Mouse (Mus musculus) myocyte (in vitro differentiated cells): Measurements from ENCODE around the gene Vegfb. TPM values are rescaled to one million over a fixed set of nuclear protein-coding genes. Genes with fewer than 3 reads are reported as not detected.

Source experiments
- H3K27me3 ChIP-seq: one replicate; pipeline ENCODE4 v1.6.1; 2011; ENCODE audit not compliant: control insufficient read depth, insufficient read depth, insufficient read length
- H3K36me3 ChIP-seq: one replicate; pipeline ENCODE4 v1.6.1; 2011; ENCODE audit not compliant: control insufficient read depth, insufficient read depth
- H3K4me2 ChIP-seq: one replicate; pipeline ENCODE4 v1.6.1; 2011; ENCODE audit warnings: low read depth, control low read depth
- H3K4me3 ChIP-seq: one replicate; pipeline ENCODE4 v1.5.1; 2011; ENCODE audit warnings: mild to moderate bottlenecking, control low read depth, moderate library complexity
- H3K79me2 ChIP-seq: one replicate; pipeline ENCODE4 v1.6.1; 2011; ENCODE audit not compliant: control insufficient read depth, insufficient read depth
- H3ac ChIP-seq: one replicate; pipeline ENCODE4 v1.6.1; 2011; ENCODE audit not compliant: control insufficient read depth, insufficient read length
- CEBPB ChIP-seq: IDR thresholded peaks from 2 replicates; pipeline ENCODE4 v1.6.1; 2011; ENCODE audit warnings: mild to moderate bottlenecking, moderate library complexity; ENCODE audit not compliant: poor library complexity, insufficient read depth, severe bottlenecking
- E2F4 ChIP-seq: IDR thresholded peaks from one replicate; pipeline ENCODE4 v1.6.1; 2011; ENCODE audit warnings: mild to moderate bottlenecking, control low read depth, moderate library complexity; ENCODE audit not compliant: insufficient read depth
- MAX ChIP-seq: IDR thresholded peaks from one replicate; pipeline ENCODE4 v1.6.1; 2011; ENCODE audit warnings: low read depth, mild to moderate bottlenecking, control low read depth
- MYOD1 ChIP-seq, 3 experiments: IDR thresholded peaks; one replicate each; pipeline ENCODE4 v1.6.1; 2011; ENCODE audit warnings: control low read depth in 2 of 3, low read depth in 2 of 3, mild to moderate bottlenecking in 2 of 3, moderate library complexity in 1 of 3; ENCODE audit not compliant: insufficient read length in 2 of 3, control insufficient read depth in 1 of 3
- MYOG ChIP-seq, 3 experiments: IDR thresholded peaks; one replicate each; pipeline ENCODE4 v1.6.1; 2011; ENCODE audit warnings: control low read depth in 2 of 3, low read depth in 2 of 3, mild to moderate bottlenecking in 2 of 3; ENCODE audit not compliant: insufficient read length in 2 of 3, control insufficient read depth in 1 of 3, insufficient read depth in 1 of 3
- POLR2A ChIP-seq: IDR thresholded peaks from one replicate; pipeline ENCODE4 v1.6.1; 2011; ENCODE audit warnings: low read depth, mild to moderate bottlenecking, control low read depth, moderate library complexity; ENCODE audit not compliant: insufficient read length
- POLR2AphosphoS2 ChIP-seq: IDR thresholded peaks from one replicate; pipeline ENCODE4 v1.6.1; 2011; ENCODE audit warnings: low read depth, control low read depth; ENCODE audit not compliant: insufficient read length
- REST ChIP-seq: IDR thresholded peaks from one replicate; pipeline ENCODE4 v1.6.1; 2011; ENCODE audit warnings: mild to moderate bottlenecking, control low read depth, moderate library complexity; ENCODE audit not compliant: insufficient read depth, insufficient read length
- SRF ChIP-seq: IDR thresholded peaks from one replicate; pipeline ENCODE4 v1.6.1; 2011; ENCODE audit warnings: low read depth; ENCODE audit not compliant: control insufficient read depth, insufficient read length
- TCF12 ChIP-seq: IDR thresholded peaks from one replicate; pipeline ENCODE4 v1.6.1; 2011; ENCODE audit warnings: mild to moderate bottlenecking, control low read depth; ENCODE audit not compliant: poor library complexity, insufficient read depth, severe bottlenecking
- TCF3 ChIP-seq: IDR thresholded peaks from one replicate; pipeline ENCODE4 v1.6.1; 2011; ENCODE audit warnings: low read depth, control low read depth; ENCODE audit not compliant: insufficient read length
- USF1 ChIP-seq: IDR thresholded peaks from one replicate; pipeline ENCODE4 v1.6.1; 2011; ENCODE audit warnings: low read depth, mild to moderate bottlenecking, control low read depth, moderate library complexity
- polyA plus RNA-seq: library from polyadenylated mRNA; unstranded; fragments of >200 nt; fragmentation: generic; extraction: Trizol; gene quantifications from one replicate; pipeline ENCODE4 v1.2.1, GENCODE M21; 2012; ENCODE audit warnings: missing spikeins

Gene Vegfb
- polyA plus RNA-seq, 1 experiment, result 49.2 TPM

DNA sequence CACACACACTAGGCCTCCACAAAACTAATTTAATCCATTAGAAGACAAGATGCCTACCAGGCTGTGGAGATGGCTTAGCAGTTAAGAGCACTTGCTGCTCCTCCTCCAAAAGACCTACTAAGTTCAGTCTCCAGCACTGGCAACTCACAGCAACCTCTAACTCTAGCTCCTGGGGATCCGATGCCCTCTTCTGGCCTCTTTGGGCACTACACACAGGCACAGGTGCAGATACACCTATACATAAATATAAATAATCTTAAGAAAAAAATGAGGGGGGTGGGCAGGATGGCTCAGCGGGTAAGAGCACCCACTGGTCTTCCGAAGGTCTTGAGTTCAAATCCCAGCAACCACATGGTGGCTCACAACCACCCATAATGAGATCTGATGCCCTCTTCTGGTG lies 51.2 kb downstream of the Vegfb start:
- no peak overlapping the region for H3K4me2 ChIP-seq
- H3K36me3 ChIP-seq, result no peaks in the 10 kb centered on the region
- H3K27me3 ChIP-seq, result peaks cover 12% of the 10 kb centered on the region
- no peak for TF ChIP-seq POLR2AphosphoS2
- no peak for TF ChIP-seq MYOD1 (IDR thresholded peaks at IDR 0.05; ENCODE audit: control insufficient read depth in 1 of 3, insufficient read length in 2 of 3, low read depth in 2 of 3)
- TF ChIP-seq E2F4, result no peak
- no peak for TF ChIP-seq TCF3
- no peak for TF ChIP-seq POLR2A
- TF ChIP-seq REST, result no peak
- no peak for TF ChIP-seq TCF12
- no peak for TF ChIP-seq MYOG (IDR thresholded peaks at IDR 0.05; ENCODE audit: control insufficient read depth in 1 of 3, insufficient read depth in 1 of 3, insufficient read length in 2 of 3, low read depth in 2 of 3)
- no peak overlapping the region for H3ac ChIP-seq
- no peaks in the 10 kb centered on the region for H3K79me2 ChIP-seq
- no peak overlapping the region for H3K4me3 ChIP-seq

- no peak for TF ChIP-seq E2F4
- no peak for TF ChIP-seq SRF
- no peak for TF ChIP-seq USF1
- TF ChIP-seq TCF12, result no peak
- no peak for TF ChIP-seq REST
- no peak for TF ChIP-seq CEBPB
- TF ChIP-seq POLR2AphosphoS2, result no peak
- TF ChIP-seq MYOD1 (IDR thresholded peaks at IDR 0.05; ENCODE audit: control insufficient read depth in 1 of 3, insufficient read length in 2 of 3, low read depth in 2 of 3), result no peak
- no peak for TF ChIP-seq TCF3
- TF ChIP-seq POLR2A, result no peak
- TF ChIP-seq MAX, result no peak
- no peak for TF ChIP-seq MYOG (IDR thresholded peaks at IDR 0.05; ENCODE audit: control insufficient read depth in 1 of 3, insufficient read depth in 1 of 3, insufficient read length in 2 of 3, low read depth in 2 of 3)
- H3K79me2 ChIP-seq, result no peaks in the 10 kb centered on the region
- peak within 1 kb of the TSS; percentile 12 for H3ac ChIP-seq
- H3K4me3 ChIP-seq, result no peak within 1 kb of the TSS
- H3K36me3 ChIP-seq, result no peaks in the 10 kb centered on the region
- H3K27me3 ChIP-seq, result peaks cover 12% of the 10 kb centered on the region
- peak within 1 kb of the TSS; percentile 65 for H3K4me2 ChIP-seq
Measured at GRCm38 (mm10) chr19:6934195-6934977, 53.1 kb downstream of the Vegfb start, which contains the start of gene Kcnk4. TSS of gene Kcnk4 (minus strand) at chr19:6934515.

GRCm38 (mm10) chr19:6933436-6934194 lies 53.8 kb downstream of the Vegfb start:
- H3ac ChIP-seq, result peak overlapping the region; percentile 12
- H3K27me3 ChIP-seq, result peaks cover 12% of the 10 kb centered on the region
- H3K4me2 ChIP-seq, result peak overlapping the region; percentile 65
- no peaks in the 10 kb centered on the region for H3K79me2 ChIP-seq
- H3K4me3 ChIP-seq, result no peak overlapping the region
- peak in 2 of 3 experiments; percentile 63 to 74 for TF ChIP-seq MYOD1 (IDR thresholded peaks at IDR 0.05; ENCODE audit: control insufficient read depth in 1 of 3, insufficient read length in 2 of 3, low read depth in 2 of 3)
- TF ChIP-seq MYOG (IDR thresholded peaks at IDR 0.05; ENCODE audit: control insufficient read depth in 1 of 3, insufficient read depth in 1 of 3, insufficient read length in 2 of 3, low read depth in 2 of 3), result peak in 2 of 3 experiments; percentile 56 to 82
- TF ChIP-seq POLR2A, result no peak
- H3K36me3 ChIP-seq, result no peaks in the 10 kb centered on the region

DNA sequence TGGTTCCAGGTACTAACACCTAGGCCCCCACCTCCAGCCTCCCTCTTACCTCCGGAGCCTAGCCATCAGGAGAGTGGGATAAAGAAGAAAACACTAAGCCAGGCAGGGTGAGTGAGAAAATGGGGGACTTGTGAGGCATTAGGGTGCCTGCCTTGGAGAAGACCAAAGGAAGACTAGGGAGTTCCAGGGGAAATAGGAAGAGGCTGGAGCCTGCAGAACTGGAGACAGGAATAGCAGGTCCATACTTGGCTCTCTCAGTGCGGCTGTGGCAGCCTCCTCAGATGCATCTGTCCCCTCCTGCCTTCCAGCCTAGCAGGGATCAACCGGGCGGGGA lies 54.4 kb downstream of the Vegfb start:
- H3K79me2 ChIP-seq, result no peaks in the 10 kb centered on the region
- TF ChIP-seq MYOG (IDR thresholded peaks at IDR 0.05; ENCODE audit: control insufficient read depth in 1 of 3, insufficient read depth in 1 of 3, insufficient read length in 2 of 3, low read depth in 2 of 3), result no peak
- no peak for TF ChIP-seq SRF
- TF ChIP-seq REST, result no peak
- H3K36me3 ChIP-seq, result no peaks in the 10 kb centered on the region
- peak overlapping the region; percentile 65 for H3K4me2 ChIP-seq
- no peak overlapping the region for H3K4me3 ChIP-seq
- H3ac ChIP-seq, result no peak overlapping the region
- H3K27me3 ChIP-seq, result peaks cover 12% of the 10 kb centered on the region

Other genes starting within 250 kb of the Vegfb start
- gene Rps6ka4, start 147.0 kb downstream of the Vegfb start, polyA plus RNA-seq, result 47.6 TPM
- 0.23 TPM for gene Ccdc88b, start 129.4 kb downstream of the Vegfb start, polyA plus RNA-seq
- gene Trmt112, start 78.0 kb downstream of the Vegfb start, polyA plus RNA-seq, result 281 TPM
- 276 TPM for gene Prdx5, start 77.5 kb downstream of the Vegfb start, polyA plus RNA-seq
- gene Esrra, start 65.8 kb downstream of the Vegfb start, polyA plus RNA-seq, result 52.7 TPM
- gene Catsperz, start 62.3 kb downstream of the Vegfb start, polyA plus RNA-seq, result 0.28 TPM
- gene Kcnk4, start 53.1 kb downstream of the Vegfb start, polyA plus RNA-seq, result 0.12 TPM
- 76.1 TPM for gene Bad, start 45.8 kb downstream of the Vegfb start, polyA plus RNA-seq
- gene Gpr137, start 45.2 kb downstream of the Vegfb start, polyA plus RNA-seq, result 39.9 TPM
- 1,032 TPM for gene Ppp1r14b, start 12.7 kb downstream of the Vegfb start, polyA plus RNA-seq
- gene Plcb3, start 11.2 kb downstream of the Vegfb start, polyA plus RNA-seq, result 34.3 TPM
- gene Fkbp2, start 7.2 kb downstream of the Vegfb start, polyA plus RNA-seq, result 96.8 TPM
- 28.5 TPM for gene Dnajc4, start 4.9 kb upstream of the Vegfb start, polyA plus RNA-seq
- gene Nudt22, start 8.5 kb upstream of the Vegfb start, polyA plus RNA-seq, result 27.0 TPM
- gene Trpt1, start 8.5 kb upstream of the Vegfb start, polyA plus RNA-seq, result 9.2 TPM
- gene Fermt3, start 31.8 kb upstream of the Vegfb start, polyA plus RNA-seq, result 0.34 TPM
- gene Stip1, start 52.3 kb upstream of the Vegfb start, polyA plus RNA-seq, result 223 TPM
- 82.4 TPM for gene Macrod1, start 69.2 kb upstream of the Vegfb start, polyA plus RNA-seq
- 1.2 TPM for gene Flrt1, start 118.1 kb upstream of the Vegfb start, polyA plus RNA-seq
- gene Otub1, start 218.7 kb upstream of the Vegfb start, polyA plus RNA-seq, result 112 TPM
- 1,011 TPM for gene Cox8a, start 230.0 kb upstream of the Vegfb start, polyA plus RNA-seq